Mouse (Mus musculus): ENCODE results near the gene Gm32687.
"Not testable (repeated sequence)": the region's sequence is repeated elsewhere in the genome, so short reads cannot be mapped to it uniquely, and the experiment has no call there.

Gm32687 gene

DNA sequence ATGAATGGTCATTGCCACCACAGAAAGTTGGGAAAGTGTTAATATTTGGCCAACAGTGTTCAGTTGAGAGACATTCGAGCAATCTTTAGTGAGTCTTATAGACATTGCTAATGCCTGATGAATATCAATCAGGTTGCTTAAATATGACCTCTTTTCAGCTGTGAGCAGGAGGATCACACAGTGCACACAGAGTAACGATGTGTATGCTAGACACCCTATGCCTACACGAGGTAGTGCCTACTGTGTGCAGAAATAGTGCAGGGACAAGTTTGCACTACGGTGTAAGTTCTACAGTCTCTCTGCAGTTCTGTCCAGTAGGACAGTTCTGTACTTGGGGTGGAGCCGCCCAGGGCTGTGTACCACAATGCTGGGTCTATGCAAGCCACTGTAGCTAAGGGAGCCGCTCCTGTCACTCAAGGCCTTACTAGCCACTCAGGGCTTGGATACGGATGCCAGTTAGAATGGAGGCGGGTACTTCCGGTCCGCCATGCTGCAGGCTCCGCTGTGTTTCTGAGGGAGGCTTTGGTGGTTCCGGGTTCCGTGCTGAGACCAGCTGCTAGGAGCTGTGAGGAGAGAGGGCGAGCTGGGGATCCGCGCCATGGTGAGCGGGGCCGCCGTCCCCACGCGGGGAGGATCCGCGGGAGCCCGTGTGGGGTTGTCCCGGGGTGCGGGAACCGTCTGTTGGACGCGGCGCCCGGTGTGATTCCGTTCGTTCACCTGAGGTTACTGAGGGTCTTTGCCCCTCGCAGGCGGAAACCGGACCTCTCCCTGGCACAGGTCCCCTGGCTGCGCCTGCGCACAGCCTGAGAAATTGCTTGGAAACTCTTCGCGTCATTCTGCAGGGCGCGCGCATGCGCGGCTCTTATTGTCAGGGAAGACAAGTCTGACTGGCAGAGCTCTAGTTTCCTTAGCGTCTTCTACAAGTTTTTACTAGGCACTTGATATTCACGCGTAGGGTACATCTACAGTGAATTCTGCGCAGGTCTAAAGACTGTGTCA is at the start of gene Gm32687:
Gene Gm32687 (plus strand): TSS at position 526 of the 999 bp plus-strand sequence.
- DNase-seq (ENCODE audit: low read depth, low spot score): not testable (repeated sequence)

GRCm38 (mm10) chr10:81846219-81846618 is 17.5 kb upstream of the Gm32687 start:
- not testable (repeated sequence) for DNase-seq (ENCODE audit: low read depth, low spot score)

- not testable (repeated sequence) for DNase-seq (ENCODE audit: low read depth, low spot score)
Measured at GRCm38 (mm10) chr10:81929842-81930743, 66.4 kb downstream of the Gm32687 start, which contains the start of gene Zfp781. Gene Zfp781 (minus strand): TSS chr10:81930480.

All from skeletal muscle tissue, adult 2 months (tissue).